Mouse (Mus musculus): Measurements from ENCODE around the gene Vmn2r40.
"Not testable (repeated sequence)": the region's sequence is repeated elsewhere in the genome, so short reads cannot be mapped to it uniquely, and the experiment has no call there.

Vmn2r40 gene

DNA sequence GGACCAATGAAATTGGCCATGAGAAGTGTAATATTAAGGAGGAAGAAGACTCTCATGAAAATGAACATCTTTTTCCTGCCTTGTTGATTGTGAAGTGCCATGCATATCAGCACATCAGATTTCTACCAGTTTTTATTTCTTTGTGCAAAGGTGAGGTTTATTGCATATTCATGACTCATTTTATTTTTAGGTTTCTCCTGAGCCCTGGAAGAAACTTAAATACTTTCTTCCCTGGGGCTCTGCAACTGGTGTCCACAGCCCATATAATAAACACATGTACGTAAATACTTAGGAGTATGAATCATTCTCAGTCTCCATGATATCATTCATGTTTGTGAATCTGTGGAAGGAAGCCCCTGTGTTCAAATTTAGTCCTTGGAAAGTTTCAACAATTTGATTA lies at the start of gene Vmn2r40:
TSS of gene Vmn2r40 (minus strand) at position 101 of the 400 bp plus-strand sequence.
- not testable (repeated sequence) for DNase-seq (ENCODE audit: low read depth)

Measured in c-Kit-positive CD71-positive TER-119-negative erythroid progenitor cells, embryonic 14.5 days (primary cell).